Mouse (Mus musculus) hindbrain, postnatal 0 days (tissue): ENCODE measurements around the gene Casd1. TPM values are rescaled to one million over a fixed set of nuclear protein-coding genes. Genes with fewer than 3 reads are reported as not detected.

Experiments used
- ATAC-seq: fragments of 200-750 bp; cut with Nextera tagmentation; 2 replicates; pipeline ENCODE4 v1.8.0; 2017; ENCODE audit warnings: mild to moderate bottlenecking, moderate TSS enrichment, moderate library complexity
- DNase-seq: peaks from one replicate; pipeline ENCODE4 v3.0.0-alpha.2; 2015; ENCODE audit warnings: low spot score
- H3K27ac ChIP-seq: fragments of 300-500 bp; sonication (generic); 2 replicates; pipeline ENCODE4 v1.5.1; 2014; ENCODE audit warnings: mild to moderate bottlenecking
- H3K27me3 ChIP-seq: fragments of 300-500 bp; sonication (generic); 2 replicates; pipeline ENCODE4 v1.6.1; 2014; ENCODE audit warnings: low read length, mixed read lengths; ENCODE audit not compliant: insufficient read depth
- H3K36me3 ChIP-seq: fragments of 300-500 bp; sonication (generic); 2 replicates; pipeline ENCODE4 v1.6.1; 2014; ENCODE audit warnings: low read length, mixed read lengths; ENCODE audit not compliant: insufficient read depth
- H3K4me1 ChIP-seq: fragments of 300-500 bp; sonication (generic); 2 replicates; pipeline ENCODE4 v1.6.1; 2014; ENCODE audit warnings: antibody characterized with exemption, low read length, mixed read lengths; ENCODE audit not compliant: insufficient read depth
- H3K4me2 ChIP-seq: fragments of 300-500 bp; sonication (generic); 2 replicates; pipeline ENCODE4 v1.6.1; 2014; ENCODE audit warnings: low read depth, mild to moderate bottlenecking, low read length, moderate library complexity, mixed read lengths
- H3K4me3 ChIP-seq: fragments of 300-500 bp; sonication (generic); 2 replicates; pipeline ENCODE4 v1.5.1; 2014; ENCODE audit warnings: low read length
- H3K9ac ChIP-seq: fragments of 300-500 bp; sonication (generic); replicated peaks from 2 replicates; pipeline ENCODE4 v1.6.1; 2014; ENCODE audit warnings: mild to moderate bottlenecking, low read length, moderate library complexity, mixed read lengths
- H3K9me3 ChIP-seq: fragments of 300-500 bp; sonication (generic); 2 replicates; pipeline ENCODE4 v1.6.1; 2016; ENCODE audit warnings: low read length, mixed read lengths
- CTCF ChIP-seq: IDR thresholded peaks from 2 replicates; pipeline ENCODE4 v1.5.1; 2016; ENCODE audit warnings: antibody characterized with exemption, control low read depth, low read depth
- WGBS: fragments of 180-500 bp; shearing (Covaris S2); extraction: QIAGEN DNeasy Blood & Tissue Kit; methylation state at CpG from one replicate; pipeline ENCODE4 v1.1.7; 2014; 5-methylcytosine and 5-hydroxymethylcytosine counted together
- polyA plus RNA-seq: library from polyadenylated mRNA; unstranded; fragments of >200 nt; fragmentation: Nextera tagmentation; extraction: Ambion mirVana; gene quantifications from 2 replicates; pipeline ENCODE4 v1.2.1, GENCODE M21; 2015
- total RNA-seq: library from RNA; depleted of rRNA; stranded (reverse); fragments of >200 nt; gene quantifications from 2 replicates; pipeline ENCODE4 v1.2.3, GENCODE M21; 2014

Gene Casd1
- total and polyA plus RNA-seq, 2 experiments from 2014 or later, result 40.2 to 68.9 TPM

- Histone ChIP-seq H3K9ac (no peak overlapping the region), H3K27ac (no peak overlapping the region), H3K9me3 (no peaks in the 10 kb centered on the region), H3K4me3 (no peak overlapping the region), H3K27me3 (no peaks in the 10 kb centered on the region), H3K4me1 (no peaks in the 10 kb centered on the region), H3K4me2 (no peak overlapping the region), H3K36me3 (no peaks in the 10 kb centered on the region)
- ATAC-seq (no peak), DNase-seq (no peak)
- WGBS, result 58% methylated on average over 2 of the region's 2 CpGs
- no peak for TF ChIP-seq CTCF
These were observed 62.9 kb downstream of the Casd1 start for GRCm38 (mm10) chr6:4663516-4663915.

- H3K36me3 ChIP-seq, result no peaks in the 10 kb centered on the region
- no peak for DNase-seq
- no peak for TF ChIP-seq CTCF
- WGBS, result 80% methylated on average over 2 of the region's 2 CpGs
- H3K4me3 ChIP-seq, result no peak overlapping the region
- H3K27me3 ChIP-seq, result no peaks in the 10 kb centered on the region
- H3K4me2 ChIP-seq, result no peak overlapping the region
- H3K27ac ChIP-seq, result no peak overlapping the region
- no peak for ATAC-seq
- H3K9me3 ChIP-seq, result no peaks in the 10 kb centered on the region
- no peaks in the 10 kb centered on the region for H3K4me1 ChIP-seq
- H3K9ac ChIP-seq, result no peak overlapping the region
These were observed 63.7 kb downstream of the Casd1 start for GRCm38 (mm10) chr6:4664313-4664712.

- DNase-seq (no peak), ATAC-seq (no peak)
- 92% methylated on average over 6 of the region's 6 CpGs for WGBS
- Histone ChIP-seq H3K4me1 (no peaks in the 10 kb centered on the region), H3K9me3 (no peaks in the 10 kb centered on the region), H3K4me2 (no peak overlapping the region), H3K4me3 (no peak overlapping the region), H3K27ac (no peak overlapping the region), H3K27me3 (no peaks in the 10 kb centered on the region), H3K36me3 (no peaks in the 10 kb centered on the region), H3K9ac (no peak overlapping the region)
- no peak for TF ChIP-seq CTCF
These were observed 64.5 kb downstream of the Casd1 start for GRCm38 (mm10) chr6:4665154-4665553.

- H3K27ac ChIP-seq, result no peak overlapping the region
- WGBS, result 29% methylated on average over 1 of the region's 1 CpGs
- no peaks in the 10 kb centered on the region for H3K27me3 ChIP-seq
- no peaks in the 10 kb centered on the region for H3K4me1 ChIP-seq
- ATAC-seq (no peak), DNase-seq (no peak)
- TF ChIP-seq CTCF, result no peak
- H3K36me3 ChIP-seq, result no peaks in the 10 kb centered on the region
- H3K4me2 ChIP-seq, result no peak overlapping the region
- no peak overlapping the region for H3K4me3 ChIP-seq
- H3K9ac ChIP-seq, result no peak overlapping the region
- H3K9me3 ChIP-seq, result no peaks in the 10 kb centered on the region
These were observed 76.7 kb downstream of the Casd1 start for GRCm38 (mm10) chr6:4677356-4677761.

DNA sequence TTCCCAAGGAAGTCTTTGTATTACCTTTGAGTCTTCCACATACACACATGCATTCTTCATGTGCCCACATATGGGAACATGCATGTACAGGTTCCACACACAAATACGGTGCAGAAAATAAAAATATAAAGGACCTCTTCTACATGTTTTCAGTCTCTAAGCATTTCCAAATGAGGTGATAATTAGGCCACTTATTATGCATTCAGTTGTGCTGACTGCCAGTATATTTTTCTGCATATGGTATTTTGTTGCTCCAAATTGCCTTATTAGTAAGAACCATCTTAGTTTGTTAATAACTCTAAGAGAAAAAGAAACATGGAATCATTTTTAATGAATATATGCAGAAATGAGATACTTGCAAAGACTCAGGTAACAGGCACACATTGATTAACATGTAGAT lies 79.3 kb downstream of the Casd1 start:
- H3K36me3 ChIP-seq, result no peaks in the 10 kb centered on the region
- no peak overlapping the region for H3K4me2 ChIP-seq
- TF ChIP-seq CTCF, result no peak
- WGBS, result 87% methylated on average over 1 of the region's 1 CpGs
- no peak overlapping the region for H3K4me3 ChIP-seq
- H3K27me3 ChIP-seq, result no peaks in the 10 kb centered on the region
- H3K9me3 ChIP-seq, result no peaks in the 10 kb centered on the region
- H3K27ac ChIP-seq, result no peak overlapping the region
- no peak for ATAC-seq
- H3K4me1 ChIP-seq, result no peaks in the 10 kb centered on the region
- no peak overlapping the region for H3K9ac ChIP-seq
- no peak for DNase-seq

- Histone ChIP-seq H3K9ac (no peak overlapping the region), H3K4me1 (no peaks in the 10 kb centered on the region), H3K4me2 (no peak overlapping the region), H3K9me3 (no peaks in the 10 kb centered on the region), H3K27ac (no peak overlapping the region), H3K27me3 (no peaks in the 10 kb centered on the region), H3K4me3 (no peak overlapping the region), H3K36me3 (no peaks in the 10 kb centered on the region)
- TF ChIP-seq CTCF, result no peak
- WGBS, result 84% methylated on average over 4 of the region's 4 CpGs
- ATAC-seq (no peak), DNase-seq (no peak)
These were observed 79.9 kb downstream of the Casd1 start for GRCm38 (mm10) chr6:4680576-4680975.

DNA sequence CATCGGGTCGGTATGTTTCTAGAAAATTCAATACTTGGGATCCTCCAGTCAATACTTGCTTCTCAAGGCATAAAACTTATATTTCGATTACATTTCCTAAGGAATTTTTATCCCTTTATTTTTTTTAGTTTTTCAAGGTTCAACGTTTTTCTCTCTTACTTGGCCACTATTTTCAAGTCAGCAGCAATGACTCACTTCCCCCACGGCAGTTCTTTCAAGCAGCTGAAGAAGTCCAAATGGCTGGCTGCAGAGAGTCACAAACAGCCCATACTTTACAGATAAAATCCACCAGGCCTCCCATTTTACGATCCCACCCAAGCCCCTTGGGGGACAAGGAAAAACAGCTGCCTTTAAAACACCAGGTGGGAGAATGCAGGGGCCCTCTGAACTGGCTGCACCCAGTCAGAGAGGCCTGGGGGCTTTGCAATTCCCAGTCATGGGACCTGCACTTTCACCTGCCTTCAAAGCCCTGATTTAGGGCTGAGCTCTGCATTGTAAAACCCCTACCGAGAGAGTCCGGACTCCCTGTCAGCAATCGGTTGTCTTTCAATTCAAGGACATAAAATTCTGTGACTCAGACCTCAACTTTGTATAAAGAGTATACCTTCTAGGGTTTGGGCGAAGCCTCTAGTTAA lies 84.2 kb downstream of the Casd1 start:
- H3K4me3 ChIP-seq, result no peak overlapping the region
- no peak overlapping the region for H3K4me2 ChIP-seq
- 65% methylated on average over 10 of the region's 10 CpGs for WGBS
- TF ChIP-seq CTCF, result no peak
- no peaks in the 10 kb centered on the region for H3K9me3 ChIP-seq
- H3K27me3 ChIP-seq, result no peaks in the 10 kb centered on the region
- H3K36me3 ChIP-seq, result no peaks in the 10 kb centered on the region
- no peak overlapping the region for H3K9ac ChIP-seq
- ATAC-seq, result no peak
- no peaks in the 10 kb centered on the region for H3K4me1 ChIP-seq
- no peak for DNase-seq
- H3K27ac ChIP-seq, result no peak overlapping the region
